Mouse (Mus musculus) G1E (cell line): ENCODE results near the gene Kap. TPM values are rescaled to one million over a fixed set of nuclear protein-coding genes. Genes with fewer than 3 reads are reported as not detected.

ENCODE experiments used
- ATAC-seq: 2 replicates; pipeline ENCODE4 v1.8.0; 2016; ENCODE audit warnings: mild to moderate bottlenecking; ENCODE audit not compliant: insufficient number of reproducible peaks, poor library complexity, low FRiP score, severe bottlenecking; ENCODE audit errors: extremely low read depth
- DNase-seq: peaks from one replicate; pipeline ENCODE4 v3.0.0; 2012; ENCODE audit warnings: low spot score
- H3K27me3 ChIP-seq: 2 replicates; pipeline ENCODE4 v1.6.1; 2012; ENCODE audit warnings: mild to moderate bottlenecking, low read length, inconsistent platforms; ENCODE audit not compliant: insufficient read depth
- H3K36me3 ChIP-seq: replicated peaks from 2 replicates; pipeline ENCODE3; 2012; ENCODE audit warnings: mild to moderate bottlenecking, inconsistent platforms
- H3K4me1 ChIP-seq: 2 replicates; pipeline ENCODE4 v1.6.1; 2012; ENCODE audit warnings: low read depth, low read length, inconsistent platforms, mixed read lengths; ENCODE audit not compliant: insufficient read depth
- H3K4me3 ChIP-seq: 2 replicates; pipeline ENCODE4 v1.5.1; 2012; ENCODE audit warnings: low read depth, mild to moderate bottlenecking, inconsistent platforms, low read length, moderate library complexity, mixed read lengths
- H3K9me3 ChIP-seq: replicated peaks from 2 replicates; pipeline ENCODE4 v1.6.1; 2012; ENCODE audit warnings: inconsistent platforms
- CTCF ChIP-seq: IDR thresholded peaks from 2 replicates; pipeline ENCODE4 v1.5.1; 2012; ENCODE audit warnings: low read depth, low read length, inconsistent platforms, mixed read lengths
- GATA1 ChIP-seq: IDR thresholded peaks from 2 replicates; pipeline ENCODE4 v1.6.1; 2012; ENCODE audit warnings: borderline replicate concordance, low read length, inconsistent platforms, mixed read lengths
- GATA2 ChIP-seq: IDR thresholded peaks from 2 replicates; pipeline ENCODE4 v1.6.1; 2012; ENCODE audit warnings: low read depth, low read length, inconsistent platforms, borderline replicate concordance
- POLR2AphosphoS5 ChIP-seq: IDR thresholded peaks from 2 replicates; pipeline ENCODE4 v1.6.1; 2012; ENCODE audit warnings: low read depth, low read length, inconsistent platforms; ENCODE audit not compliant: insufficient replicate concordance
- TAL1 ChIP-seq: conservative IDR thresholded peaks from 2 replicates; pipeline ENCODE4 v1.6.1; 2012; ENCODE audit warnings: low read depth, low read length, inconsistent platforms, mixed read lengths
- polyA plus RNA-seq: library from polyadenylated mRNA; stranded (reverse); fragments of >175 nt; gene quantifications from 2 replicates; pipeline ENCODE4 v1.2.3, GENCODE M21; 2012
- total RNA-seq, 2 experiments: library from RNA; stranded (forward) in 1 of 2; stranded (reverse) in 1 of 2; fragments of 200-1000 nt in 1 of 2; fragments of >200 nt in 1 of 2; fragmentation: Nextera tagmentation in 1 of 2; gene quantifications; 2 replicates each; pipeline ENCODE4 v1.2.3; 2014 to 2017

Gene Kap
- not detected in 2 replicates for total RNA-seq (2014; fragmentation: Nextera tagmentation)
- not detected in 2 replicates for total RNA-seq (2017)
- not detected in 2 replicates for polyA plus RNA-seq

DNA sequence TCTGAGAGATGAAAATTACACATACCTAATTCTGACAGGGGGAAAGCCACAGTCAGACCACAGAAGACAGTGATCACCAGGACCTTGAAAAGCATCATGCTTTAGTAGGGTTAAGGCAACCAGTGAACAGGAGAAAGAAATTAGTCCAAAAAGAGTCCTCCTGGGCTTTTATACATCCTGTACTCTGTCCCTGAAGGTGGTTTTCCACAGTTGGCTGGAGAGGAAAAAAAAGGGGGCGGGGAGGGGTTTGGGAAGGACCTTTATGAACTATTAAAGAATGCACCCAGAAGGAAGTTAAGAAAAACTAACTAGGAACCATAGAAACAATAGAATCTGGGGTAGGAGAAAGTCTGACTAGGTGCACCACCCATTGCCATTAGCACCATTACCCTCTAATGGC is at the start of gene Kap:
Gene Kap (minus strand): TSS at position 237 of the 400 bp plus-strand sequence.
- TF ChIP-seq CTCF = no peak
- no peak for TF ChIP-seq POLR2AphosphoS5
- TF ChIP-seq GATA2 = no peak
- no peak for TF ChIP-seq GATA1
- TF ChIP-seq TAL1 = no peak
- ATAC-seq (no peak), DNase-seq (no peak)
- H3K27me3 ChIP-seq = no peaks in the 10 kb centered on the region
- no peaks in the 10 kb centered on the region for H3K4me1 ChIP-seq
- H3K4me3 ChIP-seq = no peak within 1 kb of the TSS
- H3K36me3 ChIP-seq = no peaks in the 10 kb centered on the region
- H3K9me3 ChIP-seq = no peaks in the 10 kb centered on the region

DNA sequence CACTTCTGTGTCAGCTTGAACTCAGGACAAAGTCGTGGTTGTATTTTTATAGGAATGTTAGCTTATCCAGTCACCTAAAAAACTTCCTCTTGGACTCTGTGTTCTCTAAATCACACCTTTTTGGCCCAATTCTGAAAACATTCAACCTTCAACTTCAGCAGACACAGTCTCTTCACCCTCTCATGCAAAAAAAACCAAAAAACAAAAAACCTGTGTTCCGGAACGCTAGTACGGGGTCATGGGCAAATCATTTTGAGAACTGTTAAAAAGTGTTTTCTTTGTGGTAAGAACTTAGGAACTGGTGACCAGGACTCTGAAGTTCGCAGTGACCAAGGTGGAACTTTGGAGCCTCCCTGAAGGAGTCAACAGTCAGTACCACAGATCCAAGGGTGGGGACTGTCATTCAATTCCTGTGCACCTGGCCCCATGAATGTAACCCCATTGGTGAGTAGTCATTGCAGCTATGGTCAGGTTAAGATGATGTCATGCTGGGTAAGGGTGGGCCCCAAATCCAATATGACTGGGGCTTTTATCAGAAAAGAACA is 32.4 kb upstream of the Kap start:
- Histone ChIP-seq H3K27me3 (no peaks in the 10 kb centered on the region), H3K36me3 (no peaks in the 10 kb centered on the region), H3K4me1 (no peaks in the 10 kb centered on the region), H3K4me3 (no peak overlapping the region), H3K9me3 (no peaks in the 10 kb centered on the region)
- TF ChIP-seq POLR2AphosphoS5 = no peak
- TF ChIP-seq GATA2 = no peak
- TF ChIP-seq CTCF = no peak
- TF ChIP-seq TAL1 = no peak
- no peak for TF ChIP-seq GATA1
- ATAC-seq (no peak), DNase-seq (no peak)

DNA sequence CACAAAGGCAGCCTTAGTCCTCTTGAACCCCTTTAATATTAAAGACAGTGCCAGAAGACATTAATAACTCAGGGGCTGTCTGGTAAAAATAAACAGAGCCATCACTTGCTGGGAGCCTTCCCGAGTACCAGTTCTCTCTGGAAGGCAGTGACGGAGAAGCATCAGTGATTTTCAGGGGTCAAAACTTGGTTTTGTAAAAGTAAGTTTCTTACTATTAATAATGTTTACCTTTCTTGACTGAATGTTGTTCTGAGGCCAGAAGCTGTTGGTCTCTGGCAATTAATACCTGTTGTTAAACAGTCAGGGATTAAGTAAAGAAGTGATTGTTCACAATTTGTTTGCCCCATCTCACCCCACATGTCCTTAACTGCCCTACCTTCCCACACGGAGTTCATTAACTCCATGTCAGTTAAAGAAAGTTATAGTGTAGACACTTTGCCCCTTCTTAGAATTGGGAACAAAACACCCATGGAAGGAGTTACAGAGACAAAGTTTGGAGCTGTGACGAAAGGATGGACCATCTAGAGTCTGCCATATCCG is 30.0 kb upstream of the Kap start:
- ATAC-seq (no peak), DNase-seq (no peak)
- no peak overlapping the region for H3K4me3 ChIP-seq
- no peaks in the 10 kb centered on the region for H3K9me3 ChIP-seq
- no peaks in the 10 kb centered on the region for H3K4me1 ChIP-seq
- no peaks in the 10 kb centered on the region for H3K27me3 ChIP-seq
- H3K36me3 ChIP-seq = no peaks in the 10 kb centered on the region
- TF ChIP-seq GATA1 = no peak

DNA sequence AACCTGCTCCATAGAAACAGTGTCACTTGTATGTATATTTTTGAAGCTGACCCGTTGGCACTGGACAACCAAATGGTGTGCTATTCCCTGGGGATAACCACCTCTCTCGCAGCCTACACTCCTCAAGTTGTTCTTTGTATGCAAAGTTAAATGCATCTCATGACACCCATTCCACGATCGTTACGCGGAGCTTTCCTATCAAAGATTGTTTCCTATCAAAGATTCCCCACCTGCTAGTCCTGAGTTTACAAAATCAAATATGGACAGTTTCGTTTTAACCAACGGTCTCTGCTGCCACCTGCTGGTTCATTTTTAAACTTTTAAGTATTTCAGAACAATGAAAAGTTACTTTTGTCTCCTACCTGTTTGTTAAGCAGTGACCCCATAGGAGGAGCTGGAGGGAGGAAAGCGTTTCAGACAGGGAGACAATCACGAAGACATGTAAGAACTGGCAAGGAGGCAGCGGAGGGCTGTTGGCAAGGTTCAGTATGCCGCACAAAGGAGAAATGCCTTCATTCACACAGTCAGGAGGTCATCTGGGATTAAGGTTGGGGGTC is 22.4 kb upstream of the Kap start:
- H3K4me3 ChIP-seq = no peak overlapping the region
- no peaks in the 10 kb centered on the region for H3K4me1 ChIP-seq
- no peaks in the 10 kb centered on the region for H3K27me3 ChIP-seq
- DNase-seq = no peak
- TF ChIP-seq CTCF = no peak; the same call in 1 of the 2 replicates
- no peak for TF ChIP-seq TAL1
- no peak for TF ChIP-seq GATA1
- TF ChIP-seq GATA2 = no peak
- no peak for TF ChIP-seq POLR2AphosphoS5
- no peak; the same call in 1 of the 2 replicates for ATAC-seq
- H3K36me3 ChIP-seq = no peaks in the 10 kb centered on the region
- H3K9me3 ChIP-seq = no peaks in the 10 kb centered on the region

DNA sequence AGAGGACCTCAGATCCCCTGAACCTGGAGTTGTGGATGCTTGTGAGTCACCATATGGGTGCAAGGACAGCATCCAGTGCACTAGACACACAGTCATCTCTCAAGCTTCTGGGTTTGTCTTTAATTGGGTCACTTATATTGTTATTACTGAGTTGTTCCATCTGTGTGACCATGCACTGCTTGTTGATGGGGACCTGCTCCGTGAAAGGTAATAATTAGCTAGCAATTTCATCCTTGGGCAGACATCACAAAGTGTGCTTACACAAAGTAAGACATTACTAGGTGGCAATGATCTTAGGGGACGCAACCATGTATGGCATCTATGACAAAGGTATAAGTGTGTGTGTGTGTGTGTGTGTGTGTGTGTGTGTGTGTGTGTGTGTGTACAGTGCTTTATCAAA is 19.1 kb upstream of the Kap start:
- Histone ChIP-seq H3K4me3 (no peak overlapping the region), H3K9me3 (no peaks in the 10 kb centered on the region), H3K36me3 (no peaks in the 10 kb centered on the region), H3K27me3 (no peaks in the 10 kb centered on the region), H3K4me1 (no peaks in the 10 kb centered on the region)
- TF ChIP-seq CTCF = no peak
- no peak for TF ChIP-seq GATA1
- no peak for TF ChIP-seq TAL1
- TF ChIP-seq GATA2 = no peak
- no peak for TF ChIP-seq POLR2AphosphoS5
- ATAC-seq = no peak
- DNase-seq = no peak

DNA sequence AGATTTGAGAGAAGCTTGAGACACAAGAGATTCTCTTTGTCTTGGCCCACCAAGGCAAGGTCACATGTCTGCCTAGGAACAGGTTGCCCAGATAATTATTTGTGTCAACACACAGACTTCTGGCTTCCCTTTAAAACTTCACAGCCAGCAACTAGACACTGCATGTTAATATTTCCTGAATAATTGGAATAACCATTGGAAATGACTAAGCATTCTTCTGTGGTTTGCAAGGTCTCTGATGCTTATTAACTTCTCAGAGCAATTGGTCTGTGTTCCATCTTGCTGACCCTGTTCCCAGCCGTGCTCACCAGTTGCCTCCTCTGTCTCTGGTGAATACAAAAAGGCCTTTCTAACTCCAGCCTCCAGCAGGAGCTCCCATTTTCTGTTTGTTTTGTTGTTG is 17.6 kb upstream of the Kap start:
- DNase-seq = no peak
- no peak for ATAC-seq
- Histone ChIP-seq H3K9me3 (no peaks in the 10 kb centered on the region), H3K4me3 (no peak overlapping the region), H3K36me3 (no peaks in the 10 kb centered on the region), H3K4me1 (no peaks in the 10 kb centered on the region), H3K27me3 (no peaks in the 10 kb centered on the region)
- no peak for TF ChIP-seq TAL1

DNA sequence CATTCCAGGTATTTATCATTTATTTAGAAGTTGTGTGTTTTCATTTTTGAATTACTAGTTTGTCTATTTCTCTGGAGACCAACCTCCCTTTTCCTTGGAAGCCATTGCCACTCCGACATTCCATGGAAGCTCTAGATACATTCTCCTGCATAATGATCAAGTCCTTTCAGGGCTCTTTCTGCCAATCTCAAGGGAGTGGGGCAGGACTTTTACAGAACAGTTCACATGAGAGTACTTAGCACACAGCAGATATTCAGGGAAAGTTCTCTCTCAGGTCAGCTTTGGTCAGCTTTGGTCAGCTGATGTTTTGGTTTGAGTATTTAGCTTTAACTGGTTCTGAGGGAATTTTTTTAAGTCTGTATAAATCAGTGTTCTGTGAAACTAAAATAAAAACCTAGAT is 14.8 kb upstream of the Kap start:
- Histone ChIP-seq H3K36me3 (no peaks in the 10 kb centered on the region), H3K9me3 (no peaks in the 10 kb centered on the region), H3K27me3 (0 out of 2 replicates have a peak, but pooled peaks cover 2% of the 10 kb centered on the region), H3K4me3 (no peak overlapping the region), H3K4me1 (no peaks in the 10 kb centered on the region)
- ATAC-seq (no peak), DNase-seq (no peak)
- TF ChIP-seq GATA1 = no peak
- no peak for TF ChIP-seq TAL1
- no peak for TF ChIP-seq CTCF
- TF ChIP-seq GATA2 = no peak
- no peak for TF ChIP-seq POLR2AphosphoS5
